Mouse (Mus musculus): ENCODE results near the gene Vamp4. TPM values are rescaled to one million over a fixed set of nuclear protein-coding genes. Genes with fewer than 3 reads are reported as not detected.

The Vamp4 gene
- total RNA-seq, 2 experiments from 2014 or later: 97.6 to 98.3 TPM

GRCm38 (mm10) chr1:162638535-162638934 is 68.2 kb downstream of the Vamp4 start:
- intact Hi-C loops (cut with DNase I): no loop called here
- no peak for DNase-seq (ENCODE audit: low spot score in 2 of 2)

GRCm38 (mm10) chr1:162639051-162639750 is 68.9 kb downstream of the Vamp4 start, which contains the start of gene Myoc:
Myoc (plus strand) TSS chr1:162639155.
- no peak for DNase-seq (ENCODE audit: low spot score in 2 of 2)
- intact Hi-C loops (cut with DNase I): no loop called here

GRCm38 (mm10) chr1:162639861-162640260 is 69.5 kb downstream of the Vamp4 start:
- DNase-seq (ENCODE audit: low spot score in 2 of 2): no peak
- intact Hi-C loops (cut with DNase I): no loop called here

GRCm38 (mm10) chr1:162642591-162642990 is 72.3 kb downstream of the Vamp4 start:
- intact Hi-C loops (cut with DNase I): no loop called here
- no peak for DNase-seq (ENCODE audit: low spot score in 2 of 2)

GRCm38 (mm10) chr1:162643752-162644151 is 73.4 kb downstream of the Vamp4 start:
- intact Hi-C loops (cut with DNase I): no loop called here
- peak; percentile 57 to 61 for DNase-seq (ENCODE audit: low spot score in 2 of 2)

- intact Hi-C loops (cut with DNase I): no loop called here
- no peak for DNase-seq (ENCODE audit: low spot score in 2 of 2)
Observed at GRCm38 (mm10) chr1:162646083-162646686, 75.9 kb downstream of the Vamp4 start.

GRCm38 (mm10) chr1:162648416-162648815 is 78.1 kb downstream of the Vamp4 start:
- intact Hi-C loops (cut with DNase I): no loop called here
- DNase-seq (ENCODE audit: low spot score in 2 of 2): no peak

Other genes with a start within 250 kb of the Vamp4 start
- gene Dnm3, start 92.5 kb upstream of the Vamp4 start, total RNA-seq (2021): 10 to 100 TPM; 78.1 to 80.3 TPM
- 10 to 100 TPM; 10.6 to 11.8 TPM for gene Mettl13, start 22.0 kb upstream of the Vamp4 start, total RNA-seq (2021)
- 1 to 10 TPM; 4.0 to 7.8 TPM for gene Myoc, start 68.6 kb downstream of the Vamp4 start, total RNA-seq (2021)
- gene Myocos, start 87.7 kb downstream of the Vamp4 start, total RNA-seq (2021): not detected
- 100 to 1,000 TPM; 214 to 219 TPM for gene Prrc2c, start 170.0 kb downstream of the Vamp4 start, total RNA-seq (2021)
- under 1 TPM; 0.13 to 0.19 TPM for gene Fmo4, start 243.5 kb downstream of the Vamp4 start, total RNA-seq (2021)